Mouse (Mus musculus): ENCODE results near the gene Mon1a.

DNA sequence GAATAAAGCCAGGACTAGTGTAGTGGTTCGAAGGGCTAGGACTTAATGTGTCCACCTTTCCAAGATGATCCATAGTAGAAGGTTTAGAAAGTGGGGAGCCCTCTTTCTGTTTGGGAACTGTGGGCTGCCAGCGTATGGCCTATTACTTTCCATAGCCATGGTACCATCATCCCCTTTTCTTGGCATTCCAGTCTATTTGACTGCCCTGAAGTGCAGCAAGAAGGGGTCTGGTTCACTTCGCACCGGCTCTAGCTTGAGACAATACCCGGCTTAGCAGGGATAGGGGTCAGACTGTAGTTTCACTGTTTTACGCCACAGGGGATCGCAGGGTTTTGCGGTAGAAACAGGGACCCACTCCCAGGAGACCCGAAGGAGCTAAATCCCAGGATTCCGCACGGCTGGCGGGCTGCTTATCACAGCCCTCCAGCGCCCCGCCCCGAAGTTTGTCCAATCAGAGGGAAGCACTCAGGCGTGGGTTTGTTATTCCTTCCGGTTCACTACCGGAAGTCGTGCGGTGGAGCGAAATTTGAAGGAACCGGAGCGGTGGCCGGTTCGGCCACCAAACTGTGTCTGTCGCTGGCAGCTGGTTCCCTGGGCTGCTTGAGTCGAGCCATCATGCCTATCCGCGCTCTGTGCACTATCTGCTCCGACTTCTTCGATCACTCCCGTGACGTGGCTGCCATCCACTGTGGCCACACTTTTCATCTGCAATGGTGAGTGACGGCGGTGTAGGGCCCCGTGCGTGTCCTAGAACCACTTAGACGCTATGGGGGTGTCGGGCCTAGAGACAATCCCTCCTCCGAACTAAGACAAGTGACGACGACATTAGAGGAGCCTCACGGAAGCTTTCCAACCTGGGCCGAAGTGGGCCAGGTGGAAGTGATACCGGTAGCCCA is 62.8 kb downstream of the Mon1a start:
- TF ChIP-seq CTCF (IDR thresholded peaks at IDR 0.05; ENCODE audit: borderline replicate concordance, control insufficient read depth, extremely low read depth, insufficient read depth, low read length, poor library complexity) (no peak), POLR2A (IDR thresholded peaks at IDR 0.05; ENCODE audit: control insufficient read depth, extremely low read depth, insufficient read depth, low read length, poor library complexity) (0 out of 2 replicates have a peak, but pooled peaks have one; percentile 46)
